Mouse (Mus musculus) limb, embryonic 15.5 days (tissue): Measurements from ENCODE around the gene Olfr653. TPM values are rescaled to one million over a fixed set of nuclear protein-coding genes. Genes with fewer than 3 reads are reported as not detected.

Experiments used
- polyA plus RNA-seq: library from polyadenylated mRNA; unstranded; fragments of >200 nt; fragmentation: Nextera tagmentation; extraction: Ambion mirVana; gene quantifications from 2 replicates; pipeline ENCODE4 v1.2.1, GENCODE M21; 2015

Gene Olfr653
- polyA plus RNA-seq, 1 experiment from 2014 or later: not detected

Other genes with a start within 250 kb of the Olfr653 start
- not detected in 2 replicates for gene Trim34b, start 247.8 kb upstream of the Olfr653 start, polyA plus RNA-seq
- 1.7 and 2.7 TPM in 2 replicates for gene Trim12c, start 224.0 kb upstream of the Olfr653 start, polyA plus RNA-seq
- 0.04 TPM in 1 of 2 replicates, not detected in the other for gene Trim30b, start 207.4 kb upstream of the Olfr653 start, polyA plus RNA-seq
- 0.14 and 0.36 TPM in 2 replicates for gene Trim30c, start 176.5 kb upstream of the Olfr653 start, polyA plus RNA-seq
- gene Trim30a, start 112.1 kb upstream of the Olfr653 start, polyA plus RNA-seq: 1.4 and 1.6 TPM in 2 replicates
- gene Trim30d, start 69.5 kb upstream of the Olfr653 start, polyA plus RNA-seq: 0.60 and 0.74 TPM in 2 replicates
- not detected in 2 replicates for gene Olfr651, start 27.2 kb upstream of the Olfr653 start, polyA plus RNA-seq
- gene Olfr652, start 16.4 kb upstream of the Olfr653 start, polyA plus RNA-seq: not detected in 2 replicates
- not detected in 2 replicates for gene Olfr654, start 9.7 kb downstream of the Olfr653 start, polyA plus RNA-seq
- gene Olfr655, start 24.5 kb downstream of the Olfr653 start, polyA plus RNA-seq: not detected in 2 replicates
- gene Olfr656, start 36.6 kb downstream of the Olfr653 start, polyA plus RNA-seq: not detected in 2 replicates
- gene Olfr657, start 47.5 kb downstream of the Olfr653 start, polyA plus RNA-seq: not detected in 2 replicates
- not detected in 2 replicates for gene Olfr658, start 70.0 kb downstream of the Olfr653 start, polyA plus RNA-seq
- gene Olfr659, start 89.4 kb downstream of the Olfr653 start, polyA plus RNA-seq: not detected in 2 replicates
- not detected in 2 replicates for gene Olfr661, start 109.2 kb downstream of the Olfr653 start, polyA plus RNA-seq
- gene Usp17le, start 200.2 kb downstream of the Olfr653 start, polyA plus RNA-seq: not detected in 2 replicates